Mouse (Mus musculus) lung, postnatal 0 days (tissue): ENCODE results near the gene Mroh3. TPM values are rescaled to one million over a fixed set of nuclear protein-coding genes. Genes with fewer than 3 reads are reported as not detected.
A peak's percentile ranks its signal among the peaks of the same experiment; 100 is the strongest.

ENCODE experiments used
- ATAC-seq: fragments of 200-750 bp; cut with Nextera tagmentation; 2 replicates; pipeline ENCODE4 v1.8.0; 2017; ENCODE audit warnings: moderate library complexity
- DNase-seq: peaks from one replicate; pipeline ENCODE4 v3.0.0-alpha.2; 2016; ENCODE audit warnings: low spot score
- H3K27ac ChIP-seq: fragments of 300-500 bp; sonication (generic); 2 replicates; pipeline ENCODE4 v1.5.1; 2014; ENCODE audit warnings: antibody characterized with exemption, mild to moderate bottlenecking, low read length, mixed read lengths
- H3K27me3 ChIP-seq: fragments of 300-500 bp; sonication (generic); replicated peaks from 2 replicates; pipeline ENCODE4 v1.6.1; 2014; ENCODE audit warnings: low read length, mixed read lengths; ENCODE audit not compliant: insufficient read depth
- H3K36me3 ChIP-seq: fragments of 300-500 bp; sonication (generic); 2 replicates; pipeline ENCODE4 v1.6.1; 2014; ENCODE audit warnings: low read length, mixed read lengths; ENCODE audit not compliant: insufficient read depth
- H3K4me1 ChIP-seq: fragments of 300-500 bp; sonication (generic); 2 replicates; pipeline ENCODE4 v1.6.1; 2014; ENCODE audit warnings: antibody characterized with exemption, low read depth, low read length, mixed read lengths; ENCODE audit not compliant: insufficient read depth
- H3K4me2 ChIP-seq: fragments of 300-500 bp; sonication (generic); replicated peaks from 2 replicates; pipeline ENCODE4 v1.6.1; 2014; ENCODE audit warnings: low read depth, mild to moderate bottlenecking, low read length, moderate library complexity, mixed read lengths
- H3K4me3 ChIP-seq: fragments of 300-500 bp; sonication (generic); 2 replicates; pipeline ENCODE4 v1.5.1; 2014; ENCODE audit warnings: low read depth, low read length
- H3K9ac ChIP-seq: fragments of 300-500 bp; sonication (generic); replicated peaks from 2 replicates; pipeline ENCODE4 v1.6.1; 2014; ENCODE audit warnings: low read depth, mild to moderate bottlenecking
- H3K9me3 ChIP-seq: fragments of 300-500 bp; sonication (generic); 2 replicates; pipeline ENCODE4 v1.6.1; 2016; ENCODE audit warnings: low read length, mixed read lengths
- CTCF ChIP-seq: IDR thresholded peaks from 2 replicates; pipeline ENCODE4 v1.5.1; 2016; ENCODE audit warnings: antibody characterized with exemption, mild to moderate bottlenecking
- EP300 ChIP-seq: IDR thresholded peaks from 2 replicates; pipeline ENCODE4 v1.6.1; 2016; ENCODE audit warnings: antibody characterized with exemption, mild to moderate bottlenecking, control low read depth
- WGBS: fragments of 180-500 bp; shearing (Covaris S2); extraction: QIAGEN DNeasy Blood & Tissue Kit; methylation state at CpG from one replicate; pipeline ENCODE4 v1.1.7; 2014; 5-methylcytosine and 5-hydroxymethylcytosine counted together
- polyA plus RNA-seq: library from polyadenylated mRNA; unstranded; fragments of >200 nt; fragmentation: Nextera tagmentation; extraction: Ambion mirVana; gene quantifications from 2 replicates; pipeline ENCODE4 v1.2.1, GENCODE M21; 2015

Gene Mroh3
- polyA plus RNA-seq, 1 experiment from 2014 or later, result 0.18 TPM

- ATAC-seq, result no peak
- no peaks in the 10 kb centered on the region for H3K27me3 ChIP-seq
- no peak overlapping the region for H3K4me3 ChIP-seq
- TF ChIP-seq EP300 (no peak), CTCF (no peak)
- no peak overlapping the region for H3K9ac ChIP-seq
- peaks cover 9% of the 10 kb centered on the region; the same call in 1 of the 2 replicates for H3K4me1 ChIP-seq
- DNase-seq, result no peak
- H3K36me3 ChIP-seq, result no peaks in the 10 kb centered on the region
- 92% methylated on average over 8 of the region's 8 CpGs for WGBS
- H3K4me2 ChIP-seq, result no peak overlapping the region
- H3K27ac ChIP-seq, result no peak overlapping the region
- H3K9me3 ChIP-seq, result no peaks in the 10 kb centered on the region
Observed at GRCm38 (mm10) chr1:136225846-136226245, 13.2 kb upstream of the Mroh3 start.

GRCm38 (mm10) chr1:136223758-136224342 lies 11.2 kb upstream of the Mroh3 start:
- WGBS, result 83% methylated on average over 10 of the region's 10 CpGs
- peaks cover 13% of the 10 kb centered on the region; the same call in 1 of the 2 replicates for H3K4me1 ChIP-seq

GRCm38 (mm10) chr1:136222386-136222785 lies 9.8 kb upstream of the Mroh3 start:
- Histone ChIP-seq H3K36me3 (no peaks in the 10 kb centered on the region), H3K4me2 (no peak overlapping the region), H3K27me3 (no peaks in the 10 kb centered on the region), H3K4me3 (no peak overlapping the region), H3K9ac (no peak overlapping the region), H3K4me1 (peaks cover 4% of the 10 kb centered on the region; the same call in 1 of the 2 replicates), H3K9me3 (no peaks in the 10 kb centered on the region), H3K27ac (no peak overlapping the region)
- no peak for DNase-seq
- TF ChIP-seq CTCF (no peak), EP300 (no peak)
- ATAC-seq, result no peak
- 73% methylated on average over 10 of the region's 10 CpGs for WGBS

More at GRCm38 (mm10) chr1:136223758-136224342, 11.2 kb upstream of the Mroh3 start:
- Histone ChIP-seq H3K27ac (no peak overlapping the region), H3K9ac (no peak overlapping the region), H3K36me3 (no peaks in the 10 kb centered on the region), H3K4me3 (no peak overlapping the region), H3K4me2 (no peak overlapping the region), H3K27me3 (no peaks in the 10 kb centered on the region), H3K9me3 (no peaks in the 10 kb centered on the region)
- no peak for TF ChIP-seq EP300
- no peak for TF ChIP-seq CTCF
- DNase-seq, result no peak
- ATAC-seq, result no peak

GRCm38 (mm10) chr1:136220037-136220871 lies 7.6 kb upstream of the Mroh3 start:
- H3K27me3 ChIP-seq, result no peaks in the 10 kb centered on the region
- 49% methylated on average over 10 of the region's 10 CpGs for WGBS
- H3K27ac ChIP-seq, result peak overlapping the region; percentile 57; the same call in 1 of the 2 replicates
- peak; percentile 86 for ATAC-seq
- H3K9ac ChIP-seq, result no peak overlapping the region
- H3K4me2 ChIP-seq, result no peak overlapping the region
- no peaks in the 10 kb centered on the region for H3K9me3 ChIP-seq
- H3K36me3 ChIP-seq, result no peaks in the 10 kb centered on the region
- DNase-seq, result peak; percentile 76
- H3K4me3 ChIP-seq, result no peak overlapping the region
- 0 out of 2 replicates have a peak, but pooled peaks cover 4% of the 10 kb centered on the region for H3K4me1 ChIP-seq
- no peak for TF ChIP-seq EP300
- TF ChIP-seq CTCF, result no peak

GRCm38 (mm10) chr1:136214304-136214703 lies 1.7 kb upstream of the Mroh3 start:
- peak; percentile 15 for DNase-seq
- Histone ChIP-seq H3K27ac (no peak overlapping the region), H3K4me3 (no peak overlapping the region), H3K27me3 (no peaks in the 10 kb centered on the region), H3K9ac (no peak overlapping the region), H3K4me1 (no peaks in the 10 kb centered on the region), H3K36me3 (no peaks in the 10 kb centered on the region), H3K4me2 (no peak overlapping the region), H3K9me3 (no peaks in the 10 kb centered on the region)
- TF ChIP-seq EP300 (no peak), CTCF (no peak)
- 78% methylated on average over 15 of the region's 15 CpGs for WGBS
- no peak for ATAC-seq

GRCm38 (mm10) chr1:136190033-136190432 lies 22.6 kb downstream of the Mroh3 start:
- Histone ChIP-seq H3K36me3 (no peaks in the 10 kb centered on the region), H3K4me3 (no peak overlapping the region), H3K4me1 (no peaks in the 10 kb centered on the region), H3K4me2 (no peak overlapping the region), H3K9ac (no peak overlapping the region), H3K27ac (no peak overlapping the region), H3K27me3 (no peaks in the 10 kb centered on the region), H3K9me3 (no peaks in the 10 kb centered on the region)
- TF ChIP-seq CTCF (no peak), EP300 (no peak)
- DNase-seq (no peak), ATAC-seq (no peak)
- WGBS, result 87% methylated on average over 5 of the region's 5 CpGs
